Mouse (Mus musculus) kidney, adult 2 months (tissue): Measurements from ENCODE around the gene Dusp3.

ENCODE experiments used
- CTCF ChIP-seq: fragments of 200-500 bp; conservative IDR thresholded peaks from 2 replicates; pipeline ENCODE4 v1.5.1; 2011; ENCODE audit warnings: low read depth, mild to moderate bottlenecking, control low read depth, low read length, moderate library complexity, mixed read lengths; ENCODE audit not compliant: insufficient read depth, insufficient read length
- POLR2A ChIP-seq: fragments of 200-500 bp; IDR thresholded peaks from one replicate; pipeline ENCODE4 v1.6.1; 2011; ENCODE audit warnings: low read depth, low read length, control low read depth

GRCm38 (mm10) chr11:101953441-101953840 is 33.4 kb downstream of the Dusp3 start:
- TF ChIP-seq CTCF (no peak), POLR2A (no peak)
